Mouse (Mus musculus): Measurements from ENCODE around the gene Bloc1s2. TPM values are rescaled to one million over a fixed set of nuclear protein-coding genes. Genes with fewer than 3 reads are reported as not detected.

Gene Bloc1s2
- total and polyA plus RNA-seq, 3 experiments: 92.4 to 115 (median 96.3) TPM

GRCm38 (mm10) chr19:44111706-44112105 is 34.5 kb downstream of the Bloc1s2 start:
- H3K36me3 ChIP-seq (replicated peaks in 1 of 2; ENCODE audit: control insufficient read depth in 1 of 2, insufficient read depth in 1 of 2, low read length in 1 of 2): peaks cover 35 to 73% of the 10 kb centered on the region in 2 experiments
- TF ChIP-seq CTCF (conservative IDR thresholded peaks at IDR 0.05 in 1 of 2, IDR thresholded peaks at IDR 0.05 in 1 of 2; ENCODE audit: low read depth in 2 of 2, low read length in 2 of 2) (peak in 1 of 2 experiments; percentile 45; a peak in 2 of 4 replicates), JUND (conservative IDR thresholded peaks at IDR 0.05; ENCODE audit: low read depth, low read length) (no peak), MEF2A (IDR thresholded peaks at IDR 0.05; ENCODE audit: borderline replicate concordance, low read depth, low read length) (no peak), TBP (conservative IDR thresholded peaks at IDR 0.05; ENCODE audit: low read depth, low read length) (no peak)
- dilution Hi-C loops (cut with MboI; ENCODE audit: extremely low pct_ligation_motif_present, extremely low pct_unique_long_range_greater_than_20kb, low sequenced_read_pairs): no loop called here
- no peaks in the 10 kb centered on the region for H3K9me3 ChIP-seq (replicated peaks; ENCODE audit: low read length)
- no peaks in the 10 kb centered on the region for H3K27me3 ChIP-seq (replicated peaks)
- DNase-seq (ENCODE audit: extremely low read depth): no peak
- peaks cover 12 to 25% of the 10 kb centered on the region in 2 experiments for H3K4me1 ChIP-seq (ENCODE audit: control insufficient read depth in 1 of 2, insufficient read depth in 2 of 2)
- H3K27ac ChIP-seq (ENCODE audit: insufficient read depth, low read depth): no peak overlapping the region
- H3K4me2 ChIP-seq (ENCODE audit: insufficient read depth, low read depth, poor library complexity, severe bottlenecking): no peak overlapping the region
- no peak overlapping the region for H3K4me3 ChIP-seq (replicated peaks in 1 of 3; ENCODE audit: low read depth in 2 of 3, low read length in 2 of 3, poor library complexity in 1 of 3)
- in situ Hi-C loops (cut with MboI; ENCODE audit: low pct_ligation_motif_present, low pct_unique_long_range_greater_than_20kb, low sequenced_read_pairs): no loop called here
- peaks cover 5% of the 10 kb centered on the region for H3K79me2 ChIP-seq (replicated peaks; ENCODE audit: control insufficient read depth, extremely low read depth, insufficient read depth, poor library complexity, severe bottlenecking)
- no peak overlapping the region for H3K9ac ChIP-seq (ENCODE audit: insufficient read depth, low read depth)

- Histone ChIP-seq H3K27ac (ENCODE audit: insufficient read depth, low read depth) (no peak overlapping the region), H3K79me2 (replicated peaks; ENCODE audit: control insufficient read depth, extremely low read depth, insufficient read depth, poor library complexity, severe bottlenecking) (peaks cover 18% of the 10 kb centered on the region), H3K36me3 (replicated peaks in 1 of 2; ENCODE audit: control insufficient read depth in 1 of 2, insufficient read depth in 1 of 2, low read length in 1 of 2) (peaks cover 28 to 64% of the 10 kb centered on the region in 2 experiments), H3K4me2 (ENCODE audit: insufficient read depth, low read depth, poor library complexity, severe bottlenecking) (no peak overlapping the region), H3K27me3 (replicated peaks) (no peaks in the 10 kb centered on the region), H3K9ac (ENCODE audit: insufficient read depth, low read depth) (no peak overlapping the region), H3K9me3 (replicated peaks; ENCODE audit: low read length) (no peaks in the 10 kb centered on the region), H3K4me3 (replicated peaks in 1 of 3; ENCODE audit: low read depth in 2 of 3, low read length in 2 of 3, poor library complexity in 1 of 3) (no peak overlapping the region), H3K4me1 (ENCODE audit: control insufficient read depth in 1 of 2, insufficient read depth in 2 of 2) (peaks cover 6 to 22% of the 10 kb centered on the region in 2 experiments)
- in situ Hi-C loops (cut with MboI; ENCODE audit: low pct_ligation_motif_present, low pct_unique_long_range_greater_than_20kb, low sequenced_read_pairs): no loop called here
- no peak for TF ChIP-seq MAZ (IDR thresholded peaks at IDR 0.05; ENCODE audit: low read depth, low read length)
- TF ChIP-seq MAFK (IDR thresholded peaks at IDR 0.05; ENCODE audit: insufficient replicate concordance, low read length): no peak
- no peak for TF ChIP-seq ZC3H11A (IDR thresholded peaks at IDR 0.05; ENCODE audit: low read depth, low read length)
- no peak for TF ChIP-seq USF2 (conservative IDR thresholded peaks at IDR 0.05; ENCODE audit: low read depth, low read length)
- no peak for TF ChIP-seq ZNF384 (IDR thresholded peaks at IDR 0.05; ENCODE audit: low read depth, low read length)
- TF ChIP-seq CHD1 (IDR thresholded peaks at IDR 0.05; ENCODE audit: low read depth, low read length): no peak
- TF ChIP-seq SMC3 (IDR thresholded peaks at IDR 0.05; ENCODE audit: low read depth, low read length): no peak
- no peak for TF ChIP-seq E2F4 (IDR thresholded peaks at IDR 0.05; ENCODE audit: insufficient replicate concordance, low read depth, low read length)
- no peak for TF ChIP-seq EP300 (IDR thresholded peaks at IDR 0.05; ENCODE audit: low read length)
- TF ChIP-seq TCF12 (IDR thresholded peaks at IDR 0.05; ENCODE audit: low read depth, low read length): no peak
- no peak for TF ChIP-seq SIN3A (IDR thresholded peaks at IDR 0.05; ENCODE audit: low read length)
- TF ChIP-seq NELFE (IDR thresholded peaks at IDR 0.05; ENCODE audit: low read depth, low read length): no peak
- dilution Hi-C loops (cut with MboI; ENCODE audit: extremely low pct_ligation_motif_present, extremely low pct_unique_long_range_greater_than_20kb, low sequenced_read_pairs): no loop called here
- no peak for DNase-seq (ENCODE audit: extremely low read depth)
These were observed 35.9 kb downstream of the Bloc1s2 start for GRCm38 (mm10) chr19:44110356-44110755.
